Mouse (Mus musculus) small intestine, adult 2 months (tissue): ENCODE data around the gene Rbfox1.

Experiments
- CTCF ChIP-seq: fragments of 200-500 bp; IDR thresholded peaks from 2 replicates; pipeline ENCODE4 v1.5.1; 2012; ENCODE audit warnings: low read depth, mild to moderate bottlenecking, control low read depth, inconsistent platforms, low read length, moderate library complexity, mixed read lengths; ENCODE audit not compliant: insufficient replicate concordance, insufficient read length; ENCODE audit errors: extremely low read depth
- POLR2A ChIP-seq: fragments of 200-500 bp; IDR thresholded peaks from 2 replicates; pipeline ENCODE4 v1.6.1; 2012; ENCODE audit warnings: low read depth, mild to moderate bottlenecking, control low read depth, inconsistent platforms, low read length, moderate library complexity

- TF ChIP-seq CTCF (no peak), POLR2A (no peak)
Observed at GRCm38 (mm10) chr16:7329196-7329595, 1444.0 kb downstream of the Rbfox1 start.
